Mouse (Mus musculus): ENCODE results near the gene Dgcr8. TPM values are rescaled to one million over a fixed set of nuclear protein-coding genes. Genes with fewer than 3 reads are reported as not detected.

Gene Dgcr8
- polyA plus RNA-seq, 1 experiment = 11.9 TPM

GRCm38 (mm10) chr16:18213689-18214088, 75.4 kb downstream of the Dgcr8 start:
- H3K4me3 ChIP-seq = no peak overlapping the region
- no peak overlapping the region for H3K4me2 ChIP-seq (ENCODE audit: low read depth)
- H3K79me2 ChIP-seq (ENCODE audit: control insufficient read depth, insufficient read depth) = no peaks in the 10 kb centered on the region
- TF ChIP-seq POLR2AphosphoS2 (IDR thresholded peaks at IDR 0.05; ENCODE audit: insufficient read length, low read depth) = no peak
- no peak for TF ChIP-seq CEBPB (IDR thresholded peaks at IDR 0.05; ENCODE audit: insufficient read depth, poor library complexity, severe bottlenecking)
- TF ChIP-seq SRF (IDR thresholded peaks at IDR 0.05; ENCODE audit: control insufficient read depth, insufficient read length, low read depth) = no peak
- no peak for TF ChIP-seq MAX (IDR thresholded peaks at IDR 0.05; ENCODE audit: low read depth)
- TF ChIP-seq E2F4 (IDR thresholded peaks at IDR 0.05; ENCODE audit: insufficient read depth) = no peak
- TF ChIP-seq MYOD1 (IDR thresholded peaks at IDR 0.05; ENCODE audit: control insufficient read depth in 1 of 3, insufficient read length in 2 of 3, low read depth in 2 of 3) = no peak
- no peak overlapping the region for H3ac ChIP-seq (ENCODE audit: control insufficient read depth, insufficient read length)
- peaks cover 21% of the 10 kb centered on the region for H3K27me3 ChIP-seq (ENCODE audit: control insufficient read depth, insufficient read depth, insufficient read length)
- H3K36me3 ChIP-seq (ENCODE audit: control insufficient read depth, insufficient read depth) = no peaks in the 10 kb centered on the region

- Histone ChIP-seq H3K27me3 (ENCODE audit: control insufficient read depth, insufficient read depth, insufficient read length) (peaks cover 41% of the 10 kb centered on the region), H3K79me2 (ENCODE audit: control insufficient read depth, insufficient read depth) (no peaks in the 10 kb centered on the region), H3K36me3 (ENCODE audit: control insufficient read depth, insufficient read depth) (no peaks in the 10 kb centered on the region), H3K4me3 (no peak overlapping the region), H3K4me2 (ENCODE audit: low read depth) (no peak overlapping the region), H3ac (ENCODE audit: control insufficient read depth, insufficient read length) (no peak overlapping the region)
- TF ChIP-seq REST (IDR thresholded peaks at IDR 0.05; ENCODE audit: insufficient read depth, insufficient read length) (no peak), USF1 (IDR thresholded peaks at IDR 0.05; ENCODE audit: low read depth) (no peak), TCF3 (IDR thresholded peaks at IDR 0.05; ENCODE audit: insufficient read length, low read depth) (no peak), POLR2A (IDR thresholded peaks at IDR 0.05; ENCODE audit: insufficient read length, low read depth) (no peak), CEBPB (IDR thresholded peaks at IDR 0.05; ENCODE audit: insufficient read depth, poor library complexity, severe bottlenecking) (no peak), MAX (IDR thresholded peaks at IDR 0.05; ENCODE audit: low read depth) (no peak), SRF (IDR thresholded peaks at IDR 0.05; ENCODE audit: control insufficient read depth, insufficient read length, low read depth) (no peak), TCF12 (IDR thresholded peaks at IDR 0.05; ENCODE audit: insufficient read depth, poor library complexity, severe bottlenecking) (no peak), MYOG (IDR thresholded peaks at IDR 0.05; ENCODE audit: control insufficient read depth in 1 of 3, insufficient read depth in 1 of 3, insufficient read length in 2 of 3, low read depth in 2 of 3) (no peak), E2F4 (IDR thresholded peaks at IDR 0.05; ENCODE audit: insufficient read depth) (no peak), POLR2AphosphoS2 (IDR thresholded peaks at IDR 0.05; ENCODE audit: insufficient read length, low read depth) (no peak), MYOD1 (IDR thresholded peaks at IDR 0.05; ENCODE audit: control insufficient read depth in 1 of 3, insufficient read length in 2 of 3, low read depth in 2 of 3) (no peak)
Measured at GRCm38 (mm10) chr16:18211417-18212171, 77.5 kb downstream of the Dgcr8 start.

- Histone ChIP-seq H3K4me3 (no peak overlapping the region), H3K79me2 (ENCODE audit: control insufficient read depth, insufficient read depth) (no peaks in the 10 kb centered on the region), H3K4me2 (ENCODE audit: low read depth) (no peak overlapping the region), H3ac (ENCODE audit: control insufficient read depth, insufficient read length) (no peak overlapping the region), H3K36me3 (ENCODE audit: control insufficient read depth, insufficient read depth) (no peaks in the 10 kb centered on the region), H3K27me3 (ENCODE audit: control insufficient read depth, insufficient read depth, insufficient read length) (peaks cover 46% of the 10 kb centered on the region)
- no peak for TF ChIP-seq REST (IDR thresholded peaks at IDR 0.05; ENCODE audit: insufficient read depth, insufficient read length)
- TF ChIP-seq CEBPB (IDR thresholded peaks at IDR 0.05; ENCODE audit: insufficient read depth, poor library complexity, severe bottlenecking) = no peak
- no peak for TF ChIP-seq SRF (IDR thresholded peaks at IDR 0.05; ENCODE audit: control insufficient read depth, insufficient read length, low read depth)
- no peak for TF ChIP-seq POLR2AphosphoS2 (IDR thresholded peaks at IDR 0.05; ENCODE audit: insufficient read length, low read depth)
- TF ChIP-seq TCF3 (IDR thresholded peaks at IDR 0.05; ENCODE audit: insufficient read length, low read depth) = no peak
- TF ChIP-seq E2F4 (IDR thresholded peaks at IDR 0.05; ENCODE audit: insufficient read depth) = no peak
- no peak for TF ChIP-seq TCF12 (IDR thresholded peaks at IDR 0.05; ENCODE audit: insufficient read depth, poor library complexity, severe bottlenecking)
- TF ChIP-seq MYOD1 (IDR thresholded peaks at IDR 0.05; ENCODE audit: control insufficient read depth in 1 of 3, insufficient read length in 2 of 3, low read depth in 2 of 3) = no peak
- no peak for TF ChIP-seq POLR2A (IDR thresholded peaks at IDR 0.05; ENCODE audit: insufficient read length, low read depth)
- TF ChIP-seq USF1 (IDR thresholded peaks at IDR 0.05; ENCODE audit: low read depth) = no peak
Measured at GRCm38 (mm10) chr16:18210701-18211416, 78.2 kb downstream of the Dgcr8 start.

Other genes with a start within 250 kb of the Dgcr8 start
- gene Dgcr6, start 236.4 kb downstream of the Dgcr8 start, polyA plus RNA-seq (2012; fragmentation: generic; extraction: Trizol) = 67.2 TPM
- 3.0 TPM for gene Prodh, start 199.0 kb downstream of the Dgcr8 start, polyA plus RNA-seq (2012; fragmentation: generic; extraction: Trizol)
- gene Rtn4r, start 161.6 kb downstream of the Dgcr8 start, polyA plus RNA-seq (2012; fragmentation: generic; extraction: Trizol) = 0.26 TPM
- not detected for gene Ccdc188, start 71.4 kb downstream of the Dgcr8 start, polyA plus RNA-seq (2012; fragmentation: generic; extraction: Trizol)
- 26.1 TPM for gene Zdhhc8, start 54.1 kb downstream of the Dgcr8 start, polyA plus RNA-seq (2012; fragmentation: generic; extraction: Trizol)
- gene Trmt2a, start 40.6 kb downstream of the Dgcr8 start, polyA plus RNA-seq (2012; fragmentation: generic; extraction: Trizol) = 47.8 TPM
- 150 TPM for gene Ranbp1, start 40.5 kb downstream of the Dgcr8 start, polyA plus RNA-seq (2012; fragmentation: generic; extraction: Trizol)
- 0.08 TPM for gene Gm49776, start 30.9 kb downstream of the Dgcr8 start, polyA plus RNA-seq (2012; fragmentation: generic; extraction: Trizol)
- 22.2 TPM for gene Tango2, start 58.9 kb upstream of the Dgcr8 start, polyA plus RNA-seq (2012; fragmentation: generic; extraction: Trizol)
- gene Arvcf, start 58.9 kb upstream of the Dgcr8 start, polyA plus RNA-seq (2012; fragmentation: generic; extraction: Trizol) = 7.6 TPM
- gene Txnrd2, start 137.1 kb upstream of the Dgcr8 start, polyA plus RNA-seq (2012; fragmentation: generic; extraction: Trizol) = 21.3 TPM
- gene Comt, start 137.6 kb upstream of the Dgcr8 start, polyA plus RNA-seq (2012; fragmentation: generic; extraction: Trizol) = 93.6 TPM
- gene Gnb1l, start 209.5 kb upstream of the Dgcr8 start, polyA plus RNA-seq (2012; fragmentation: generic; extraction: Trizol) = 6.6 TPM
- gene Rtl10, start 209.7 kb upstream of the Dgcr8 start, polyA plus RNA-seq (2012; fragmentation: generic; extraction: Trizol) = 2.7 TPM